Mouse (Mus musculus) ES-Bruce4 (cell line): ENCODE data around the gene Ccng2.

Experiments
- CTCF ChIP-seq: IDR thresholded peaks from one replicate; pipeline ENCODE4 v1.8.1; 2011; ENCODE audit warnings: low read depth, low read length
- POLR2A ChIP-seq: IDR thresholded peaks from one replicate; pipeline ENCODE4 v1.8.1; 2011; ENCODE audit warnings: low read length; ENCODE audit not compliant: insufficient read depth

DNA sequence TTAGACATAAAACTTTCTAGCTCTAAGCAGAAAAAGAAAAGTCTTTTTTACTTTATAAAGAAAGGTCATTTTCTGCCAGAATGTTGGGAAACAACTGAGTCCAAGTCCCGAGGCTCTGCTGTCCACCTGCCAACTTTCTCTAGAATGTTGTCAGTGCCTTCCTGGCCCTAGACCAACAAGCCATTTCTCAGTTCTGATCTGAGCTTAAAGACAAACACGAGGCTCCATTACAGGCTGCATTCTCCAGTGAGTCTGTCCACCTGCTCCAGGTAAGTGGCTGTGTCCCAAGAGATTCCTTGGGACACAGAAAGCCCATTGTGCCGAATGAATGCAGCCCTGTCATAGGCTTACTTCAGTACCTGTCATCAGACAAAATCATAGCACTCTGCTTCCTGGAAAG lies 45.4 kb upstream of the Ccng2 start:
- TF ChIP-seq POLR2A = no peak
- no peak for TF ChIP-seq CTCF
